Comparison of ENCODE assay signal across 13 mouse cellular contexts in genomic region chr2:167611287-167611686, GRCm38 (mm10). TPM values are rescaled to one million over a fixed set of nuclear protein-coding genes. Genes with fewer than 3 reads are reported as not detected.
A peak's percentile ranks its signal among the peaks of the same experiment; 100 is the strongest.
DNase-seq lines count a peak whose midpoint lies in the region; ATAC-seq and TF ChIP-seq lines count a peak whose summit lies in the region.
"Had no signal": no experiment of that assay in that cellular context is flagged by ENCODE, and none has a peak within 500 bp of the region (broad histone marks: within the 10 kb centered on the region; RNA-seq: fewer than 3 reads in every experiment).

No protein-coding gene starts in this region.

- H3K27ac ChIP-seq in layer of hippocampus, adult 2 months = no peak overlapping the region
- no peak overlapping the region for H3K27ac ChIP-seq in MEL (ENCODE audit: control insufficient read depth, low read depth, low read length)
- peak overlapping the region; percentile 55; the same call in 1 of the 2 replicates for H3K27ac ChIP-seq in liver, embryonic 15.5 days (replicated peaks)
- H3K27ac ChIP-seq: heart, embryonic 13.5 days had no signal

- ATAC-seq in liver, embryonic 15.5 days (ENCODE audit: insufficient read depth) = peak; percentile 26; the same call in 1 of the 2 replicates
- ATAC-seq in activated CD4-positive, CD25-positive, alpha-beta regulatory T cell, adult 4 months = no peak
- ATAC-seq: hindbrain, embryonic 16.5 days had no signal

- no peak overlapping the region for H3K9ac ChIP-seq in MEL (ENCODE audit: control insufficient read depth, low read depth, low read length, poor library complexity, severe bottlenecking)
- no peak overlapping the region for H3K9ac ChIP-seq in liver, embryonic 15.5 days
- H3K9ac ChIP-seq: heart, embryonic 13.5 days had no signal

- TF ChIP-seq POLR2A in MEL (IDR thresholded peaks at IDR 0.05; ENCODE audit: control insufficient read depth in 1 of 2, insufficient read depth in 1 of 2, low read depth in 1 of 2, low read length in 2 of 2, poor library complexity in 1 of 2) = no peak

- H3K4me1 ChIP-seq in E14TG2a.4 (replicated peaks; ENCODE audit: low read depth, low read length) (peaks cover 59% of the 10 kb centered on the region), MEL (ENCODE audit: control insufficient read depth in 1 of 2, insufficient read depth in 2 of 2, low read length in 2 of 2) (no peaks in the 10 kb centered on the region)
- peaks cover 26% of the 10 kb centered on the region for H3K4me1 ChIP-seq in liver, embryonic 15.5 days (replicated peaks)

- H3K27me3 ChIP-seq in E14TG2a.4 (ENCODE audit: insufficient read depth, low read length) (no peaks in the 10 kb centered on the region), MEL (ENCODE audit: control insufficient read depth in 1 of 2, insufficient read depth in 2 of 2, low read length in 2 of 2) (no peaks in the 10 kb centered on the region)
- no peaks in the 10 kb centered on the region for H3K27me3 ChIP-seq in liver, embryonic 15.5 days
- H3K27me3 ChIP-seq: heart, embryonic 13.5 days had no signal

- H3K9me3 ChIP-seq in E14TG2a.4 (ENCODE audit: low read length) (no peaks in the 10 kb centered on the region), MEL (replicated peaks; ENCODE audit: insufficient read depth, low read length) (no peaks in the 10 kb centered on the region)
- H3K9me3 ChIP-seq in liver, embryonic 15.5 days (replicated peaks) = peaks cover 5% of the 10 kb centered on the region; the same call in 1 of the 2 replicates
- H3K9me3 ChIP-seq: heart, embryonic 13.5 days had no signal

- no peak for TF ChIP-seq RAD21 in MEL (IDR thresholded peaks at IDR 0.05; ENCODE audit: low read depth, low read length)

- no peak overlapping the region for H3K4me2 ChIP-seq in liver, embryonic 15.5 days
- H3K4me2 ChIP-seq: heart, embryonic 13.5 days had no signal

- WGBS in liver, embryonic 15.5 days (ENCODE audit: insufficient replicate concordance) = 61% methylated on average over 10 of the region's 10 CpGs

- no peak for DNase-seq in layer of hippocampus, adult 2 months (ENCODE audit: low spot score in 2 of 2)
- no peak for DNase-seq in layer of hippocampus, adult 9-11 months
- DNase-seq in MEL (ENCODE audit: low read depth, low spot score) = no peak
- DNase-seq in left cerebral cortex, postnatal 25 days (ENCODE audit: low spot score in 2 of 2) = no peak
- DNase-seq: gastrocnemius, postnatal 10 days; kidney, postnatal 4 days; left cerebral cortex, postnatal 4 days; right cerebral cortex, postnatal 4 days had no signal

- TF ChIP-seq EP300 in MEL (IDR thresholded peaks at IDR 0.05; ENCODE audit: low read depth in 1 of 2, low read length in 2 of 2) = no peak

- intact Hi-C loops in left cerebral cortex, postnatal 25 days (cut with DNase I) = no loop called here

- TF ChIP-seq CTCF in layer of hippocampus, adult 2 months (conservative IDR thresholded peaks at IDR 0.05) = peak; percentile 54
- 0 out of 2 replicates have a peak, but pooled peaks have one; percentile 7 for TF ChIP-seq CTCF in E14TG2a.4 (conservative IDR thresholded peaks at IDR 0.05; ENCODE audit: low read length)
- TF ChIP-seq CTCF in MEL (IDR thresholded peaks at IDR 0.05 in 2 of 3, conservative IDR thresholded peaks at IDR 0.05 in 1 of 3; ENCODE audit: control insufficient read depth in 1 of 3, insufficient read depth in 1 of 3, low read depth in 2 of 3, low read length in 3 of 3, poor library complexity in 1 of 3, severe bottlenecking in 1 of 3) = peak in 1 of 3 experiments; percentile 48; a peak in 2 of 6 replicates

- H3K79me2 ChIP-seq in MEL (ENCODE audit: control insufficient read depth, insufficient read depth, low read length, poor library complexity) = peaks cover 4% of the 10 kb centered on the region

- H3K4me3 ChIP-seq in layer of hippocampus, adult 2 months = no peak overlapping the region
- H3K4me3 ChIP-seq in E14TG2a.4 (replicated peaks; ENCODE audit: low read length) (no peak overlapping the region), MEL (ENCODE audit: control insufficient read depth in 1 of 2, insufficient read depth in 1 of 2, low read depth in 2 of 2, low read length in 2 of 2) (no peak overlapping the region)
- H3K4me3 ChIP-seq in liver, embryonic 15.5 days (replicated peaks) = no peak overlapping the region
- H3K4me3 ChIP-seq: heart, embryonic 13.5 days had no signal

- H3K36me3 ChIP-seq in E14TG2a.4 (ENCODE audit: insufficient read depth, low read length) = peaks cover 85% of the 10 kb centered on the region
- H3K36me3 ChIP-seq in MEL (ENCODE audit: control insufficient read depth in 1 of 2, insufficient read depth in 2 of 2, low read length in 2 of 2) = peaks cover 0 to 13% of the 10 kb centered on the region in 2 experiments; a peak in 2 of 4 replicates
- H3K36me3 ChIP-seq in liver, embryonic 15.5 days (replicated peaks) = peaks cover 88% of the 10 kb centered on the region

TF ChIP-seq in MEL, 35 proteins besides CTCF, POLR2A, EP300 and RAD21:
- no peak for TF ChIP-seq BHLHE40 (IDR thresholded peaks at IDR 0.05; ENCODE audit: borderline replicate concordance, low read depth, low read length)
- 0 out of 2 replicates have a peak, but pooled peaks have one; percentile 13 for TF ChIP-seq SMC3 (IDR thresholded peaks at IDR 0.05; ENCODE audit: low read depth, low read length)

RNA-seq across cellular contexts. Expression of gene Ube2v1, which starts 20.6 kb away (rescaled TPM):
- total RNA-seq in layer of hippocampus, adult 2 months (2021) = 100 to 1,000 TPM; 216 to 232 TPM
- total RNA-seq in MEL (2012; rRNA removed) = 156 and 164 TPM in 2 replicates
- 100 to 1,000 TPM in 1 of 2 experiments, not detected in 1; 343 TPM for polyA plus RNA-seq in MEL (2012; ENCODE audit: insufficient read depth in 1 of 2, insufficient read length in 2 of 2, low read depth in 1 of 2, low replicate concordance in 2 of 2, missing spikeins in 1 of 2)
- 187 and 195 TPM in 2 replicates for polyA plus RNA-seq in liver, embryonic 15.5 days (2015; fragmentation: Nextera tagmentation; extraction: Ambion mirVana)
- polyA plus RNA-seq in activated CD4-positive, CD25-positive, alpha-beta regulatory T cell, adult 4 months (2017; shearing (Covaris generic)) = 100 to 1,000 TPM; 308 to 398 TPM
- total RNA-seq in left cerebral cortex, postnatal 25 days (2021) = 100 to 1,000 TPM; 254 to 264 TPM

RNA-seq across cellular contexts. Expression of gene Gm20431, which starts 50.0 kb away (rescaled TPM):
- 10 to 100 TPM; 36.5 to 44.2 TPM for total RNA-seq in layer of hippocampus, adult 2 months (2021)
- total RNA-seq in MEL (2012; rRNA removed) = 5.2 and 8.1 TPM in 2 replicates
- polyA plus RNA-seq in MEL (2012; ENCODE audit: insufficient read depth in 1 of 2, insufficient read length in 2 of 2, low read depth in 1 of 2, low replicate concordance in 2 of 2, missing spikeins in 1 of 2) = 1 to 10 TPM in 1 of 2 experiments, not detected in 1; 5.9 TPM
- 0.63 TPM in 1 of 2 replicates, not detected in the other for polyA plus RNA-seq in liver, embryonic 15.5 days (2015; fragmentation: Nextera tagmentation; extraction: Ambion mirVana)
- polyA plus RNA-seq in activated CD4-positive, CD25-positive, alpha-beta regulatory T cell, adult 4 months (2017; shearing (Covaris generic)) = not detected
- 10 to 100 TPM; 43.9 to 47.8 TPM for total RNA-seq in left cerebral cortex, postnatal 25 days (2021)
